Mouse (Mus musculus) spleen, postnatal 10 days (tissue): ENCODE data around the gene Mmd2.

Experiments
- DNase-seq, 2 experiments: peaks; one replicate each; pipeline ENCODE4 v3.0.0; 2021 to 2022; ENCODE audit warnings: low spot score in 2 of 2

The Mmd2 gene

DNA sequence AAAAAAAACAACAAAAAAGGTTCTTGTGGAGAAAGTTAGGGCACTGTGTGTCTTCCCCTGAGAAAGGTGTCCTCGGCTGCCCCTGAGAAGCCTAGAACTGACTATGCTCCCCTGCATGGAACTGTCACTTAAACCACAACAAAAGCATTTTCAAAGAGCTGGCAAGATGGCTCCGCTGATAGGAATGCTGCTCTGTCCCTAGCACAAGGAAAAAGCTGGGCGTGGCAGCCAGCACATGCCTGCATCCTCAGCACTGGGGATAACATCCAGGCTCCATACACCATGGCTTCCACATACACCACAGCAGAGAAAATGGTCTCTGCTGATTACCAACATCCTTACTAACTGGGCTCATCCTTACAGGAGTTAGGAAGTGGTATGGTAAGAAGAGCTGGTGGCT lies 61.5 kb downstream of the Mmd2 start:
- no peak for DNase-seq

DNA sequence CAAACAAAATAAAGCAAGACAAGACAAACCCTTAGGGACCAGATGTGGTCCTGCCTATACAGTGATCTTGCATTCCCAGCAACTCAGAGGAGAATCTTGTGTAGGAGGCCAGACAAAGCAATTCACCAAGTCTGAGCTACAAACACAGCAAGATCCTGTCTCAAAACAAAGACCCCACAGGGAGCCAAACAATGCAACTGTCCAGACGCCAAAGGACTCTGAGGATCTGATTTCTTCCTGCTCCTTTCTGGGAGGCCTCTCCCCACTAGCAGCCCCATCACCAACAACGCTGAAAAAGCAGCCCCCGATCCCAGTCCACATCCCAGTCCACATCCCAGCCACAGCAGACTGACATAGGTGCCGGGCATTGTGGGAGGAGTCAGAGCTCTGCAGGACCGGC lies 62.3 kb downstream of the Mmd2 start:
- no peak for DNase-seq

DNA sequence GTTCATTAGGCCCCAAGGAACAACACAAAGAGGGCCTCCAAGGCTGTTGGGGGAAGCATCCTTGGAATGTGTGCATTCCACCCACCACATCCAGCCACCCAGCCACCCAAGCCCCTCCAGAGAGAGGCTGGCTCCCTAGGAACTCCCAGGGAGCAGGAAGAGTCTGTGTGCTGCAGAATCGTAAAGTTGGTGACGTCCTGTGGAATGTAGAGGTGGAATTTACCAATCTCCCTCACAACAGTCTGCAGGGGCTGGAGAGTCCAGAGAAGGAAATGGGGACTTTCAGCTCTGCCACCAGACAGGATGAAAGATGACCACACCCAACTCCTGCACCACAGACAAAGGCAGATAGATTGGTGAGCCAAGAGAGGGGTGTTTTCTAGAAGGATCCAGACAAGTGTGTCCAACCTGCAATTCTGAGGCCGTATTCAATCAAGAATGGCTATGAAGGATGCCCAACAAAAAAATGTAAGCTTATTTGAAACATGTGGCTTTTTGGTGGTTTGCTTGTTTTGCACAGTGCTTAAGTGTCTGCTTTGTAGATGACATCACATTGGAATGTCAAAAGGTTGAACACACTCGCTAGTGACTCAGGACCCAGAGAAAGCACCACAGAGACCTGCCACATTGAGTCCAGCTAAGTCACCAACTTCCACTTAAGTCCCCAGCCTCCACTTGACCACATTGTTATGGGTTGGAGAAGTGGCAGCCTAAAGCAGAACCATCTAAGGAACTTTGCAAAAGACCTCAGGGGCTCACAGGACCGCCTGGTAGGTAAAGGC lies 63.4 kb downstream of the Mmd2 start:
- DNase-seq: no peak

DNA sequence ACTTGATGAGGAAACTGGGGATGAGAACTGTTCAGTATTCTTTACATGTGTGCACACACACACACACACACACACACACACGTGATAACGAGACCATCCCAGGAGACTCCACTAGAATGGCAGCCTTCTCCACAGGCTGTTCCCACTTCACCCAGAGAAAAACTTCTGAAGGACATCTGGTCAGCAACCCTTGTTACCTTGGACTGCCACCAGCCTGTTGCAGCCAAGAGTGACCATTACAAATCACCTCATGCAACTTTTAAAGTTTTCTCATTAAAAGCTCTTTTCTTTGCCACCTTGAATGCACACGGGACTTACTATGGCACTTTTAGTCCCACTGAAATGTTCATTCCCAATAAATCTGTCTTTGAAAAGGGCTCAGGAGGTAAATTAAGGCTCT lies 71.3 kb downstream of the Mmd2 start:
- DNase-seq: no peak

DNA sequence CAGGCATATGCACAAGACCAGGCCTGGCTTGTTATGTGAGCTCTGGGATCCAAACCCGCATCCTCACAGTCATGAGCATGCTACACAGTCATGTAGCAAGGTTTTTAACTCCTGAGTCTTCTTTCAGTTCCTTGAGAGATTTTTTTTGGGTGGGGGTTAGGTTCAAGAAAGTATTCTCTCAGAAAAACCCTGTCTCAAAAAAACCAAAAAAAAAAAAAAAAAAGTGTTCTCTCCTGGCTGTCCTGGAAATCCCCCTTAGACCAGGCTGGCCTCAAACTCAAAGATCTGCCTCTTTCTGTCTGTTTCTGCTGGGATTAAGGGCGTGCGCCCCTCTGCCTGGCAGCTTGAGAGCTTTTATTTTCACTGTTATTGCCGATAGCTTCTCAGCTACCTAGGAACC lies 73.2 kb downstream of the Mmd2 start:
- DNase-seq: no peak

DNA sequence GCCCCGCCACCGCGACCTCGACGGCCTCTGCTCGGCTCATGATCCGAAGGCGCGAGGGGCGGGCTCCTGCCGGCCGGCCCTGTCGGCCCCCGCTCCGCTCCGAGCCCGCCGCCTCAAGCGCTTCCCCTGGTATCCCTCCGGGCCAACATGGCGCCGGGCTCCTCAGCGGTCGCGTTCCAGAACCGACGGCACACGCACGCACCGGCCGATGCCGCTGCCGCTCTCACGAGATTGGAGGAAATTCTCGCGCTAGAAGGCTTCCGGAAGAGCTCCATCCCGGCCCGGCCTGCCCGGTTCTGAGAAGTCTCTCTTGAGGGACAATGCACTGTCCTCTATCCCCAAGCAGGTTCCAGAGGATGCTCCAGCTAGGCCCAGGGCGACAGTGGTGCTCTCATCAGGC lies 78.7 kb downstream of the Mmd2 start, which contains the start of gene Papolb:
Gene Papolb, minus strand, starts transcription at position 162 of the 400 bp plus-strand sequence.
- no peak for DNase-seq

DNA sequence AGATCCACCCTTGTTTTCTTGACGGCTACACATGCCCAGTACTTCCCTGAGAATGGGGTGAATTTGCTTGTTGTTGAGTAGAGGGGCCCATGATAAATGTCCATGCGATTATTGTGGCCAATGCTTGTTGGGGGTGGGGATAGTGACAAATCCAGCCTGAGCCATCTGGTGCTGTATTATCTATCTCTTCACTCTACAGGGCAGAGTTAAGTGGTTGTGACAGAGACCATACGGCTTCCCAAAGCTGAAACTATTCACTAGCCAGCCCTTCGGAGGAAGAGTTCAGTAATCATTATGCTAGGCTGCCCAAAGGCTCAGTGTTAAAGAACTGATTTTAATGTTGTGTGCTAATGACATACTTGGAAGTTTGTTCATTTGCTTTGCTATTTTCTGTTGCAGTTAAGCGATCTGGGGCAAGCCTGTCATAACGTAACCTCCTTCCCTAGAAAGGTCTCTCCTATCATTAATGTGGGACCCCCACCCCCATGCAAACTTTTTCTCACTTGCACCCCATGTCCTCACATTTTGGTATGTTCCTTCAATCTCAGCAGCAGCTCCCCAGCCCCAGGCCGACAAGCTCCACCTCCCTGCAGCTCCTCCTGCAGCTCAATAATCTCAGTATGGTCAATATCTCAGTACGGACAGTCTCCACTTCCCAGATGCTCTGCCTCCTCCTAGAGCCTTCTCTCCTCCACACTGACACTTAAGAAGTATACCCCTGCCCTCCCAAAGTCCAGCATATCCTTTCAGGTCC lies 83.7 kb downstream of the Mmd2 start:
- DNase-seq: no peak

DNA sequence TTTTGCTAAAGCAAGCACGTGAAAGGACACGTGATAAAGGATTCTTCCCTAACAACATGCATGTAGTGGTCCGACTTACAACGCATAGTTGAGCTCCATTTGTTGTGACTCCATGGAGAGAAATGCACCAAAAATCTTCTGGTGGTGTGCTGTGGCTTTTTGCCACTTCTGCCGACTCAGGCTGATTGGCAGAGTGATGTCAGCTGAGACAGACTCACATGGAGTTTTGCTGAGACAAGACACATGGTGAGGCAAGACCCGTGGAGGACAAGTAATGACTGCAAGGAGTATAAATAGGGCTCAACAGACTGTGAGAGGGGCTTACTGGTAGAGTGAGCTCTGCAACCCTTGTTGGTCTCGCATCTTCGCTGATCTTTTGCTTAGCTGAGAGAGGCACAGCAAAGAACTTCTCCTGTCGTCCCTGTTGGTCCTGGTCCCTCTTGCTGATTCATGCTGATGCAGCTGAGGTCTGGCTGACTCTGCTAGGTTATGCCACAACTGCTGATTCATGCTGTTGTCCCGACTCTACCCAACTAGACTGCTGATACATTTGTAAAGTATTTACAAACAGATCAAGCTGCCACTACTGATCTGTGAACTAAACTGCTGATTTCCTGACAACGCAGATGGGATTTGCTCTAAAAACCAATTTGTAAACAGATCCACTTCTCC lies 87.3 kb downstream of the Mmd2 start:
- DNase-seq: no peak

DNA sequence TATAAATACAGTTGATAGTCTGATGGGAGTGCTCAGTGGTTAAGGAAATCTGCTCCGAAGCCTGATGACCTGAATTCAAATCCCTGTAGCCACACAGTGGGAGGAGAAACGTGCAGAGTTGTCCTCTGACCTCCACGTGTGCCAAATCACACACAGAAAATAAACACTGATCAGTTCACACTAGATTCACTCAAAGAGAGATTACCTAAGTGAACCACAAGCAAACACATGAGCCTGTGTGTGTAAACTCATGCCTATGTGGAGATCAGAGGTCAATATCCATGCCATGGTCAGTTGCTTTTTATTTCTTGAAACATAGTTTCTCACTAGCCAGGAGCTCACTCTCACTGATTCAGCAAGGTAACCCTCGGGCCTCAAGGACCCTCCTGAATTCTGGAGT lies 88.2 kb downstream of the Mmd2 start:
- no peak for DNase-seq

DNA sequence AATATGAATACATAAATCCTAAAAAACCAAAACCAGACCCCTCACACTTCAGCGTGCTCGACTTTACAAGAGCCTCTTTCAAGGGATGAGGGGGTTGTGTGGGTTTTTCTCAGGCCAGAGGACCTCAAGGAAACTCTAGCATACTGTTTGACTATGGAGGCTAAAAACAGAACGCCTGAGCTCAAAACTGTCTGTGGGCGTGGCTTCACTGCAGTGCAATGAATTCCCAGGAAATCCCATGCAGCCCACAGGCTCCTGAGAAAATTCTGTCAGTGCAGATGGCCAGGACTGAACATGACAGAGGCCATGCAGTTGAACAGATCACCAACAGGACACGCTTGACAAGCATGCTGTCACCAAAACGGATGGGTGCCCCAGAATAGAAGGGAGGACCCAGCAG lies 89.6 kb downstream of the Mmd2 start:
- DNase-seq: no peak
